Mouse (Mus musculus): ENCODE data around the gene Krt32.

Krt32 gene

DNA sequence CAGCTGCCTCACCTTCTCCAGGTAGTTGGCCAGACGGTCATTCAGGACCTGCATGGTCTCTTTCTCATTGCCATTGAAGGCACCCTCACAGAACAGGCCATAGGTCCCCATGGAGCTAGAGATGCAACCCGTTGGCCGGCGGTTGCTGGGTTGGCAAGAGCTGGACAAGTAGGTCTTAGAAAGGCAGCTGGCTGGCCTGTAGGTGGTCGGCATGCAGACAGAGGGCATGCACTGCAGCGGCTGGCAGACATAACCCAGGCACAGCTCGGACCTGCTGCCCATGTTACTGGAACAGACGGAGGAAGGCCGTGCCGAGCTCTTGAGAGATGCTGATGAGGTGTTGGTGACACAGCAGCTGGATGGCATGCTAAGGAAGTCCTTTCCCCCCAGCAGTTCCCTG is at the start of gene Krt32:
TSS of gene Krt32 (minus strand) at position 366 of the 400 bp plus-strand sequence.
- no peak for DNase-seq

GRCm38 (mm10) chr11:100137693-100138092 is 49.7 kb upstream of the Krt32 start:
- DNase-seq, result no peak

- DNase-seq, result no peak
These were observed 48.5 kb upstream of the Krt32 start for GRCm38 (mm10) chr11:100136559-100136958.

DNA sequence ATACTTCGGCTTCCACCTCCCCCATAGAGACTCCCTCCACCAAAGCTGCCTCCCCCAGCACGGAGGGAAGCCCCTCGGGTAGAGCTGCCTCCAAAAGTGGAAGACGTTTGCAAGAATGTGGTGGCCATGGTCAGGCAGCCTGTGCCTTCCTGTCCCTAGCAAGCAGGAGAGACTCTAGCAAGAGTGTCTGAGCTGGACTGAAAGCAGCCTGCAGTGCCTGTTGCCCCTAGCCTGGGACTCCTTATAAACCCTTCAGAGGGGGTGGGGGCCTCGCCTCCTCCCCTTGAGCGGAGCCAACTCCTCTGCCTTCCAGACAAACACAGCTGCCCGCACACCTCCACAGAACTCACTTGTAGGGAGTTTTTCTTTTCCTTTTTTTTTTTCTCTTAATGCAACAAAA is 47.7 kb upstream of the Krt32 start, which contains the start of gene Krt15:
TSS of gene Krt15 (minus strand) at position 198 of the 400 bp plus-strand sequence.
- DNase-seq, result no peak

DNA sequence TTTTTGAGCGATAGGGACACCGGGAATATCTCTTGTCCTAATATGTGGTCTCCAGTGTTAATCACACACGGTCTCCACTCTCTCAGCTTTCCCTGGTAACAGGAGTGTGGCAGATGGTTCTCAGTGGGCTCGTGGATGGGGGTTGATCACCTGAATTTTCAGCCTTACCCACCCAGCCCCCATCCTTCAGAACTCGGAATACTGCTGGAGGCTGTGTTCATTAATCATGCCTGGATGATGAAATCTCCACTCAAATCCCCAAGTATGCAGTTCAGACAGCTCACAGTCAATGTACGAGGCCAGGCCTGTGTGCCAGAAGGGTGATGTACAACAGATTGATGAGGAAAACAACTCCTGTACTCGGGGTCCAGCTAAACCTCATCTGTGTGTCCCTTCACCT is 36.9 kb upstream of the Krt32 start:
- DNase-seq, result no peak

GRCm38 (mm10) chr11:100121466-100121865 is 33.4 kb upstream of the Krt32 start, which contains the start of gene Krt13:
TSS of gene Krt13 (minus strand) at chr11:100121566.
- no peak for DNase-seq

DNA sequence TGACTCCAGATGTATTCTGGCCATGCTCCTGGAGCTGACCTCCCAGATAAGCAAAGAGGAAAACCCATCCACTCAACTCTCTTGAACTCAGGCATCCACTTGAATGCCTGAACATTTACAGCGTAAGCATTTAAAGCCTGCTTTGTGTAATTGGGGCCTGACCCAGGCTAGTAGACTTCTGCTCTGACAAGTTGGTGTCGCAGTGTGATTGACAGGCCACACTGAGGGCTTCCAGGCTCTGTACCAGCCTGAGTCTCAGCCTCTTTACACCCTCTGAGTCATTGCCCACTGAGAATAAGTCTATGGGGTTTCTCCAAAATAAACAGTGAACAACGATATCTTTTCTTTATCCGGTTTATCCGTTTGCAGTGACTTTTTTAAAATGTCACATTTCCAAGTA is 32.3 kb upstream of the Krt32 start:
- no peak for DNase-seq

- no peak for DNase-seq
These were observed 25.7 kb upstream of the Krt32 start for GRCm38 (mm10) chr11:100113742-100114029.

GRCm38 (mm10) chr11:100112935-100113741 is 25.1 kb upstream of the Krt32 start:
- DNase-seq, result no peak

- no peak for DNase-seq
These were observed 17.6 kb upstream of the Krt32 start, which contains the start of gene Krt36 for GRCm38 (mm10) chr11:100105576-100106122. TSS of gene Krt36 (minus strand) at chr11:100105626.

GRCm38 (mm10) chr11:100102693-100103429 is 14.8 kb upstream of the Krt32 start:
- DNase-seq, result no peak

- DNase-seq, result no peak
These were observed 12.4 kb upstream of the Krt32 start for GRCm38 (mm10) chr11:100100391-100100790.

DNA sequence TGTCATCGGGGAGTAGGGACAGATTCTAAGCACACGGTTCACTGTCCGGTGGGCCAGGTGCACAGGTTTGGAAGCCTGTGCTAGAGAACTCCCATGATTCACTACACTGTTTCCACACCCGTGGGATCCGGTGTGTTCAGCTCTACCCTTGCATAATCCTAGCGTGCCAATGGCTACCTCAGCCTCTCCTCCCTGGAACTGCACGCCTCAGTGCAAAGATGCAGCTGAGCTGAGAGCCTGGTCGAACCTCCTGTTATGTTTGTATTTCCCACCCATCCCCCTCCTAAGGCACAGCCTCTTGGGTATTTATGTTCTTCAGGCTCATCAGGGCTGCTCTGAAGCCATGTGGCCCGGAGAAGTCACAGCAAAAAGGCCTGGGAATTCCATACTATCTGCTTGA is 9.8 kb upstream of the Krt32 start:
- no peak for DNase-seq

DNA sequence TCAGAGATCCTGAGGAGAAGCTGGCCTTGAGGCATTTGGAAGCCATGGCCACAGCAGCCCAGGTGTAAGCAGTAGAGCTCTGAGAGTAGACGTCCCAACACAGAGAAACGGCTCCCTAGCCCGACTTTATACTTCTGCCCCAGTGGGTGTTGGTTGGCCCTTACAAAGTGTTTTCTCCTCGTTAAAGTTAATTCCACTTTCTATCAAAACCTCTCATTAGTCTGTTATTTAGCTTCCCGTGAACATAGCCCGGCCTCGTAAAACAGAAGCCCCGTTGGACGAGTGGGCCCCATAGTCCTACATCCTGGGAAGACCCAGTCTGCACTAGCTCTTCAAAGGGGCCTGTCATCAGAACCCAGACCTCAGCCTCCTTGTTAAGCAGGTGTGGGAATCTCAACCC is 8.1 kb upstream of the Krt32 start, which contains the start of gene Krt35:
TSS of gene Krt35 (minus strand) at position 101 of the 400 bp plus-strand sequence.
- no peak for DNase-seq

GRCm38 (mm10) chr11:100088378-100089025 is 476 bp upstream of the Krt32 start:
- no peak for DNase-seq

- DNase-seq, result no peak
These were observed 14.2 kb downstream of the Krt32 start for GRCm38 (mm10) chr11:100073873-100074272.

DNA sequence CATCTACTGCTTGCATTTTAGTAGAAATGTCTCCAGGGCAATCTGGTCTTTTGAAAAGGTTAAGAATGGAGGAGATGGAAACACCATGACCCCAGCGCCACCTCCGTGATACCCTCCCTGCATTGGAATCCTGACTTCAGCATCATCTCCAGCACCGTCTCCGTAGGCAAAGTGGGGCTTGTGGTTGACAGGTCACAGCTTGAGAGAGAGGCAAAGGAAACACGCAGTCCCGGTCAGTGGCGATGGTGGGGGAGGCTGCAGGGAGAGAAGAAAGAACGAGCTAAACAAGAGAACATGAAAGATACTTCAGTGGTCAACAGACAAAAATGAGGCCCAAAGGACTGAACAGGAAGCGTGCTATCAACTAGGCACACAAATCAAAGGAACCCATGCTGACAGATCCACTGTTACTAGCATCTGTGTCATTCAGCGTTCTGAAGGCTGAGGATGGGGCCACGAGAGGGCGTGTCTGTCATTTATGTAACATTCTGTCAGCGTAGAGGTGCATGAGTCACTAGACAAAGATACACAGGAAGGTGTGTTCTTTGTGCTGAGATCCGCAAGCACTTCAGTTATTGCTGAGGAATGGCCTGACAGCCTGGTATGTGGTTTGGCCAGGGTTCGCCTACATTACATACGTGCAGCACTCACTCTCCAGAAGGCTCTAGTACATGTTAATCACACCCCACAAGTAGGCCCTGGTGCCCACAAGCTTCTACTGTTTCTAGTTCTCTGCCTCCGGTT is 20.6 kb downstream of the Krt32 start:
- DNase-seq, result no peak

DNA sequence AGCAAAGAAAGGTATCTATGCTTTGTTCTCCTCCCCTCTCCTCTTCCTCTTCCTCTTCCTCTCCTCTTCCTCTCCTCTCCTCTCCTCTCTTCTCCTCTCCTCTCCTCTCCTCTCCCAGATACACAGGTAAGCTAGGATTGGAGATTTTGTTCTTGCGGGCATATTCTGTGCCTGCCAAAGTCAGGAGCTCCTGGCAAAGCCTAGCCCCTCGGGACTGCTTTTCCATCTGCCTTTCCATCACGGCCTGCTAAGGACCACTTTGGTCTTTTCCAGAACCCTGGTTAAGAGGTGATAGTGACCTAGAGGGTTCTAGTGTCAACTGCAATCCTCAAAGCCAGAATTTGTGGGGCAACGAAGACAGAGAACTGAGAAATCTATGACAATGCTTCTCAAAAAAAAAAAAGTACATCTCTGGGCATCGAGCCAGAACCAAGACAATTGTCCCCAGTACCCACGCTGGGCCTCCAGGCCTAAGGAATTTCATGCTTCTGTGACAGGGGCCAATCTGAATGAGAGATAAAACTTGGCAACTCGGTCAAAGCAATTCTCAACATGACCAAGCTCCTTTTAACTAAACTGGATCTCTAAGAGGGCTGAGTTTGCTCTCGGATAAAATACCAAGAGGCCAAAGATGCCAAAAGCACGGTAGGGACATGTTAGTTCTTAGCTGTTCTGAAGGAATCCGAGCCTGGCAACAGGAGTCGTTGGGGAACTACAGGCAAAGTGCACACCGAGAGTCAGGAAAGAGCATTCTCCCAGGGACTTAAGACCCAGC is 21.6 kb downstream of the Krt32 start:
- DNase-seq, result no peak

DNA sequence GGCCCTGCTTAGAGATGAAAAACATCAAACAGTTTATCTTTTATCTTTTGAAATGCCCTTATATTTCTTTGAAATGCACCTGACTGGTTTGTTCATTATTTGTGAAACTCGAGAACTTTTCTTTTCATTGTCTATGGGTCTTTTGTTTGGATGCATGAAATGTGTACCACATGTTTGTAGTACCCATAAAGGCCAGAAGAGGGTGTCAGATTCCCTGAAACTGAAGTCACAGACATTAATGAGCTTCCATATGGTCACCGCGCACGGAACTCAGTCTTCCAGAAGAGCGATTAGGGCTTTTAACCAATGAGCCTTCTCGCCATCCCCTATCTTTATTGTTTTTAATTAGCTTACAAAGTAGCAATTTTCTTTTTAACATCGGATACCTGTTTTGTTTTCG is 29.2 kb downstream of the Krt32 start:
- DNase-seq, result no peak

DNA sequence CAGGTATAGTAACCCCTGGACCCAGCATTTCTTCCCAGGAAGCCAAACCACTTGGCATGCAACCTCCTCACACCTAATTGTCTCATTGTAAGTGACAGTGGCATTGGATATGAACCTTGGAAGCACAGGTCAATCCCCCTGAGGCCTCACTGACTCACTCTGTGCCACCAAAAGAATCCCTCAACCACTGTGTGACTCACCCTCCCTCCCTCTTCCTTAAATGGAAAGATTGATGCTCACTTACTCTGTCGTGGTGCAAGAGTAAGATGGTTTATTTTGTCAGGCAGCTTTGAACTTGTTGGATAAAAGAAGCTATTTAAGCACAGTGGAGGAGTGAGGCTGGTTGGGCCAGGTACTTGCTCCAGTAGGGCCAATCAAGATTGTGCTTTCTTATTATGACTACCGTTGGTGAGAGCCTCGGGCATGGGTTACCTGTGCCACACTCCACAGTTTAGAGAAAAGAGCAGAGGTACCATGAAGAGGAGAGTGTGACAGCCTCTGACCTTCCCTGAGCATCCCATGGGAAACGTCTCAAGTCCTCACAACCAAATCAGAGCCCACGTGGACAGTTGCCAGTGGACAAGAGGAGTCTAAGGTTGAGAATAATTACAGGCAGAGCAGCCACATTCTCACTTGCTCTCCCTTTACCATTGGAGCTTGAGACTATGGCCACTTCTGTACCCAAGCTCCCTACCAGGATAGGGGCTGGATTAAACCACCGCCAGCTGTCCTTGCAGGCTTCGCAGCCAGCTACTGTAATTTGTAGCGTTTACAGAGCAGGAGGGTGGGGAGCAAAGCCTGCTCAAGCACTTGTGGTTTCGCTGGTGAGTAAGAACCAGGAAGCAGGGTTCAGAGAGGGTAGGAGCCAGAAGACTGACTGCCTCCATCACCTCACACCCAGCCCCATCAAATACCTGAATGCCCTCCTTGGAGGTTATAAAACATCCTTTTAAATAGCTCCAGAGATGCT is 32.1 kb downstream of the Krt32 start:
- DNase-seq, result no peak

All from thymus, postnatal 36 days (tissue).